Comparison of ENCODE assay signal across 10 mouse cellular contexts in the genomic region with DNA sequence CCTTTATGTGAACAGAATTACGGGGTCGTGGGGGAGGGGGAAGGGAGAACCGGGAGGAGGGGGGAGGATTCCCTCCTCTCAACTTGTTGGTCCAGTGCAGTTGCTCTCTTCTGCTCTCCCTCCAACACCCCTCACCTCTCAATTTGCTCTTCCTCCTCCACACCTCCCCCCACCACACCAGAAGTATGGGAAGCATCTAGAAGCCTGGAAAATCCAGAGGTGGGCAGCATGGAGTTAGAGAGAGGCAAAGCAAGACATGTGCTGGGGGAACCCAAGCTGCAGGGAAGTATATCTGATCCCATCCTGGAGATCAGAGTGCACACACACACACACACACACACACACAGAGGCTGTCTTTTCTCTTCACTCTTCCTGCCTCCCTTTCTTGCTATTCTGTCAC. TPM values are rescaled to one million over a fixed set of nuclear protein-coding genes. Genes with fewer than 3 reads are reported as not detected.
A peak's percentile ranks its signal among the peaks of the same experiment; 100 is the strongest.
DNase-seq lines count a peak whose midpoint lies in the region; ATAC-seq and TF ChIP-seq lines count a peak whose summit lies in the region.
"Had no signal": no experiment of that assay in that cellular context is flagged by ENCODE, and none has a peak within 500 bp of the region (broad histone marks: within the 10 kb centered on the region; RNA-seq: fewer than 3 reads in every experiment).

No protein-coding gene starts in this region.

- H3K9me3 ChIP-seq in kidney, embryonic 16.5 days (ENCODE audit: low read length) = no peaks in the 10 kb centered on the region
- no peaks in the 10 kb centered on the region for H3K9me3 ChIP-seq in intestine, embryonic 14.5 days (ENCODE audit: control insufficient read depth, low read length)
- no peaks in the 10 kb centered on the region for H3K9me3 ChIP-seq in midbrain, postnatal 0 days (ENCODE audit: low read length)
- H3K9me3 ChIP-seq: megakaryocyte, embryonic 14.5 days had no signal

- H3K27ac ChIP-seq in kidney, embryonic 16.5 days (ENCODE audit: low read length) = peak overlapping the region; percentile 32; the same call in 1 of the 2 replicates
- no peak overlapping the region for H3K27ac ChIP-seq in intestine, embryonic 14.5 days (ENCODE audit: low read depth)
- H3K27ac ChIP-seq in midbrain, postnatal 0 days (ENCODE audit: low read depth, low read length) = no peak overlapping the region

- no peak for ATAC-seq in kidney, embryonic 16.5 days (ENCODE audit: low FRiP score, low TSS enrichment)
- ATAC-seq in intestine, embryonic 14.5 days (replicated peaks; ENCODE audit: low FRiP score, low TSS enrichment, low read depth) = no peak
- ATAC-seq in midbrain, postnatal 0 days (ENCODE audit: low FRiP score) = no peak

- no peak overlapping the region; the same call in 1 of the 2 replicates for H3K9ac ChIP-seq in kidney, embryonic 16.5 days (replicated peaks; ENCODE audit: low read length)
- no peak overlapping the region for H3K9ac ChIP-seq in intestine, embryonic 14.5 days (ENCODE audit: low read length)
- H3K9ac ChIP-seq in midbrain, postnatal 0 days (replicated peaks; ENCODE audit: low read length, poor library complexity, severe bottlenecking) = no peak overlapping the region

- H3K36me3 ChIP-seq in kidney, embryonic 16.5 days (ENCODE audit: insufficient read depth, low read length) = no peaks in the 10 kb centered on the region
- no peaks in the 10 kb centered on the region for H3K36me3 ChIP-seq in intestine, embryonic 14.5 days (ENCODE audit: control insufficient read depth, insufficient read depth, low read length)
- H3K36me3 ChIP-seq in midbrain, postnatal 0 days (ENCODE audit: insufficient read depth, low read length) = no peaks in the 10 kb centered on the region

- H3K27me3 ChIP-seq in kidney, embryonic 16.5 days (ENCODE audit: insufficient read depth, low read length) = no peaks in the 10 kb centered on the region
- H3K27me3 ChIP-seq in intestine, embryonic 14.5 days (replicated peaks; ENCODE audit: control insufficient read depth, insufficient read depth, low read length) = no peaks in the 10 kb centered on the region
- H3K27me3 ChIP-seq in midbrain, postnatal 0 days (ENCODE audit: insufficient read depth, low read length) = no peaks in the 10 kb centered on the region

- H3K4me2 ChIP-seq in kidney, embryonic 16.5 days (replicated peaks; ENCODE audit: low read depth, low read length) = peak overlapping the region; percentile 40
- peak overlapping the region; percentile 36 for H3K4me2 ChIP-seq in intestine, embryonic 14.5 days (ENCODE audit: low read length)
- H3K4me2 ChIP-seq in midbrain, postnatal 0 days (ENCODE audit: low read depth, low read length, poor library complexity, severe bottlenecking) = peak overlapping the region; percentile 30; the same call in 1 of the 2 replicates

- H3K4me3 ChIP-seq in kidney, embryonic 16.5 days (ENCODE audit: low read length) = 0 out of 2 replicates have a peak overlapping the region, but pooled peaks have one; percentile 5
- no peak overlapping the region for H3K4me3 ChIP-seq in intestine, embryonic 14.5 days (ENCODE audit: low read depth, low read length)
- H3K4me3 ChIP-seq in midbrain, postnatal 0 days (ENCODE audit: low read depth, low read length) = no peak overlapping the region

- DNase-seq in cerebellum, adult 9-10 months = peak; percentile 51
- DNase-seq in cerebellum, adult 18-20 months = no peak
- no peak for DNase-seq in kidney, adult 18-20 months
- no peak for DNase-seq in intestine, embryonic 14.5 days (ENCODE audit: low spot score)
- DNase-seq in midbrain, postnatal 0 days (ENCODE audit: low spot score) = no peak
- DNase-seq in right cerebral cortex, adult 18-20 months = no peak
- no peak for DNase-seq in embryo, embryonic 10 days (ENCODE audit: low spot score)

- whole genome bisulfite sequencing in kidney, embryonic 16.5 days = 0% methylated on average over 2 of the region's 3 CpGs
- 10% methylated on average over 3 of the region's 3 CpGs for WGBS in intestine, embryonic 14.5 days
- WGBS in midbrain, postnatal 0 days = 0% methylated on average over 3 of the region's 3 CpGs

- peaks cover 22% of the 10 kb centered on the region for H3K4me1 ChIP-seq in kidney, embryonic 16.5 days (ENCODE audit: insufficient read depth, low read length)
- H3K4me1 ChIP-seq in intestine, embryonic 14.5 days (replicated peaks; ENCODE audit: control insufficient read depth, insufficient read depth, low read length) = peaks cover 13% of the 10 kb centered on the region
- H3K4me1 ChIP-seq in midbrain, postnatal 0 days (ENCODE audit: insufficient read depth, low read length) = 0 out of 2 replicates have a peak, but pooled peaks cover 7% of the 10 kb centered on the region

- no peak for TF ChIP-seq CTCF in midbrain, postnatal 0 days (IDR thresholded peaks at IDR 0.05)

RNA-seq across cellular contexts. Expression of a gene that starts 0.6 kb away (rescaled TPM):
- 14.9 and 15.2 TPM in 2 replicates for polyA plus RNA-seq in kidney, embryonic 16.5 days (2015; fragmentation: Nextera tagmentation; extraction: Ambion mirVana)
- 3.8 and 4.0 TPM in 2 replicates for polyA plus RNA-seq in intestine, embryonic 14.5 days (2014; fragmentation: Nextera tagmentation; extraction: Ambion mirVana)
- total RNA-seq in midbrain, postnatal 0 days (2014; rRNA removed) = 0.42 and 0.60 TPM in 2 replicates
- polyA plus RNA-seq in midbrain, postnatal 0 days (2015; fragmentation: Nextera tagmentation; extraction: Ambion mirVana) = 0.12 and 0.25 TPM in 2 replicates

RNA-seq across cellular contexts. Expression of a gene that starts 9.8 kb away (rescaled TPM):
- 0.32 and 0.46 TPM in 2 replicates for polyA plus RNA-seq in kidney, embryonic 16.5 days (2015; fragmentation: Nextera tagmentation; extraction: Ambion mirVana)
- 1.1 and 1.5 TPM in 2 replicates for polyA plus RNA-seq in intestine, embryonic 14.5 days (2014; fragmentation: Nextera tagmentation; extraction: Ambion mirVana)
- 1.7 and 2.8 TPM in 2 replicates for total RNA-seq in midbrain, postnatal 0 days (2014; rRNA removed)
- polyA plus RNA-seq in midbrain, postnatal 0 days (2015; fragmentation: Nextera tagmentation; extraction: Ambion mirVana) = 1.7 and 2.2 TPM in 2 replicates
- total RNA-seq: gastrocnemius, postnatal 25 days had no signal

RNA-seq across cellular contexts. Expression of a gene that starts 26.3 kb away (rescaled TPM):
- polyA plus RNA-seq in kidney, embryonic 16.5 days (2015; fragmentation: Nextera tagmentation; extraction: Ambion mirVana) = 0.23 and 0.44 TPM in 2 replicates
- polyA plus RNA-seq in intestine, embryonic 14.5 days (2014; fragmentation: Nextera tagmentation; extraction: Ambion mirVana) = 0.38 and 0.52 TPM in 2 replicates
- 1.6 and 1.8 TPM in 2 replicates for total RNA-seq in midbrain, postnatal 0 days (2014; rRNA removed)
- 1.5 TPM in 2 replicates for polyA plus RNA-seq in midbrain, postnatal 0 days (2015; fragmentation: Nextera tagmentation; extraction: Ambion mirVana)

RNA-seq across cellular contexts. Expression of a gene that starts 30.1 kb away (rescaled TPM):
- polyA plus RNA-seq in kidney, embryonic 16.5 days (2015; fragmentation: Nextera tagmentation; extraction: Ambion mirVana) = not detected in 2 replicates
- polyA plus RNA-seq in intestine, embryonic 14.5 days (2014; fragmentation: Nextera tagmentation; extraction: Ambion mirVana) = not detected in 2 replicates
- 0.16 TPM in 1 of 2 replicates, not detected in the other for total RNA-seq in midbrain, postnatal 0 days (2014; rRNA removed)
- polyA plus RNA-seq in midbrain, postnatal 0 days (2015; fragmentation: Nextera tagmentation; extraction: Ambion mirVana) = not detected in 2 replicates

RNA-seq across cellular contexts. Expression of a gene that starts 41.0 kb away (rescaled TPM):
- 12.1 and 13.8 TPM in 2 replicates for polyA plus RNA-seq in kidney, embryonic 16.5 days (2015; fragmentation: Nextera tagmentation; extraction: Ambion mirVana)
- polyA plus RNA-seq in intestine, embryonic 14.5 days (2014; fragmentation: Nextera tagmentation; extraction: Ambion mirVana) = 11.4 and 14.6 TPM in 2 replicates
- total RNA-seq in midbrain, postnatal 0 days (2014; rRNA removed) = 12.0 and 18.5 TPM in 2 replicates
- 39.5 and 40.3 TPM in 2 replicates for polyA plus RNA-seq in midbrain, postnatal 0 days (2015; fragmentation: Nextera tagmentation; extraction: Ambion mirVana)
